Mouse (Mus musculus) CH12.LX (cell line): ENCODE results near the gene Maats1.
A peak's percentile ranks its signal among the peaks of the same experiment; 100 is the strongest.

Experiments used
- CTCF ChIP-seq, 2 experiments: IDR thresholded peaks in 1 of 2; conservative IDR thresholded peaks in 1 of 2; 2 replicates each; pipeline ENCODE4 v1.5.1; 2011 to 2012; ENCODE audit warnings: low read depth in 2 of 2, low read length in 2 of 2, improper control_type of control experiment in 1 of 2, inconsistent platforms in 1 of 2, mild to moderate bottlenecking in 1 of 2, moderate library complexity in 1 of 2
- MAZ ChIP-seq: IDR thresholded peaks from 2 replicates; pipeline ENCODE4 v1.6.1; 2012; ENCODE audit warnings: low read depth, mild to moderate bottlenecking, inconsistent platforms, low read length, improper control_type of control experiment, moderate library complexity
- MYC ChIP-seq: IDR thresholded peaks from 2 replicates; pipeline ENCODE4 v1.6.1; 2011; ENCODE audit warnings: low read depth, mild to moderate bottlenecking, improper control_type of control experiment, low read length
- POLR2A ChIP-seq: IDR thresholded peaks from 2 replicates; pipeline ENCODE4 v1.6.1; 2011; ENCODE audit warnings: low read depth, mild to moderate bottlenecking, improper control_type of control experiment, low read length
- TCF12 ChIP-seq: IDR thresholded peaks from 2 replicates; pipeline ENCODE4 v1.6.1; 2014; ENCODE audit warnings: low read depth, mild to moderate bottlenecking, inconsistent platforms, low read length, improper control_type of control experiment
- UBTF ChIP-seq: IDR thresholded peaks from 2 replicates; pipeline ENCODE4 v1.6.1; 2012; ENCODE audit warnings: low read depth, mild to moderate bottlenecking, inconsistent platforms, low read length, improper control_type of control experiment, moderate library complexity
- USF1 ChIP-seq: IDR thresholded peaks from 2 replicates; pipeline ENCODE4 v1.6.1; 2014; ENCODE audit warnings: low read depth, mild to moderate bottlenecking, inconsistent platforms, low read length, improper control_type of control experiment

- TF ChIP-seq CTCF (conservative IDR thresholded peaks at IDR 0.05 in 1 of 2, IDR thresholded peaks at IDR 0.05 in 1 of 2; ENCODE audit: low read depth in 2 of 2, low read length in 2 of 2) (no peak), POLR2A (no peak), MYC (no peak), USF1 (peak; percentile 70), UBTF (no peak), MAZ (no peak), TCF12 (no peak)
These were observed 24.3 kb upstream of the Maats1 start for GRCm38 (mm10) chr16:38366231-38366630.
